Mouse (Mus musculus) heart, postnatal 0 days (tissue): ENCODE data around the gene Gpr139. TPM values are rescaled to one million over a fixed set of nuclear protein-coding genes. Genes with fewer than 3 reads are reported as not detected.
A peak's percentile ranks its signal among the peaks of the same experiment; 100 is the strongest.

Source experiments
- ATAC-seq: fragments of 200-750 bp; cut with Nextera tagmentation; 2 replicates; pipeline ENCODE4 v1.8.0; 2017; ENCODE audit warnings: low read depth, moderate number of reproducible peaks, moderate library complexity; ENCODE audit not compliant: insufficient read depth
- DNase-seq: peaks from one replicate; pipeline ENCODE4 v3.0.0-alpha.2; 2016; ENCODE audit warnings: low spot score
- H3K27ac ChIP-seq: fragments of 300-500 bp; sonication (generic); 2 replicates; pipeline ENCODE4 v1.5.1; 2014; ENCODE audit warnings: low read depth, mild to moderate bottlenecking
- H3K27me3 ChIP-seq: fragments of 300-500 bp; sonication (generic); 2 replicates; pipeline ENCODE4 v1.6.1; 2014; ENCODE audit warnings: low read length, mixed read lengths; ENCODE audit not compliant: control insufficient read depth, insufficient read depth
- H3K36me3 ChIP-seq: fragments of 300-500 bp; sonication (generic); replicated peaks from 2 replicates; pipeline ENCODE4 v1.6.1; 2014; ENCODE audit warnings: low read length, mixed read lengths; ENCODE audit not compliant: control insufficient read depth, insufficient read depth
- H3K4me1 ChIP-seq: fragments of 300-500 bp; sonication (generic); 2 replicates; pipeline ENCODE4 v1.6.1; 2014; ENCODE audit warnings: antibody characterized with exemption; ENCODE audit not compliant: control insufficient read depth, insufficient read depth
- H3K4me2 ChIP-seq: fragments of 300-500 bp; sonication (generic); 2 replicates; pipeline ENCODE4 v1.6.1; 2014; ENCODE audit warnings: low read depth, mild to moderate bottlenecking, low read length, moderate library complexity
- H3K4me3 ChIP-seq: fragments of 300-500 bp; sonication (generic); 2 replicates; pipeline ENCODE4 v1.5.1; 2014; ENCODE audit warnings: low read depth, low read length
- H3K9ac ChIP-seq: fragments of 300-500 bp; sonication (generic); replicated peaks from 2 replicates; pipeline ENCODE4 v1.6.1; 2014; ENCODE audit warnings: low read depth, low read length, mixed read lengths
- H3K9me3 ChIP-seq: fragments of 300-500 bp; sonication (generic); replicated peaks from 2 replicates; pipeline ENCODE4 v1.6.1; 2016; ENCODE audit warnings: low read length; ENCODE audit not compliant: control insufficient read depth
- CTCF ChIP-seq: IDR thresholded peaks from 2 replicates; pipeline ENCODE4 v1.5.1; 2016; ENCODE audit warnings: antibody characterized with exemption, control low read depth, low read depth
- EP300 ChIP-seq: IDR thresholded peaks from 2 replicates; pipeline ENCODE4 v1.6.1; 2016; ENCODE audit warnings: antibody characterized with exemption, low read depth
- WGBS: fragments of 180-500 bp; shearing (Covaris S2); extraction: QIAGEN DNeasy Blood & Tissue Kit; methylation state at CpG from one replicate; pipeline ENCODE4 v1.1.7; 2014; 5-methylcytosine and 5-hydroxymethylcytosine counted together
- polyA plus RNA-seq: library from polyadenylated mRNA; unstranded; fragments of >200 nt; fragmentation: Nextera tagmentation; extraction: Ambion mirVana; gene quantifications from 2 replicates; pipeline ENCODE4 v1.2.1, GENCODE M21; 2015
- total RNA-seq: library from RNA; depleted of rRNA; stranded (reverse); fragments of >200 nt; gene quantifications from 2 replicates; pipeline ENCODE4 v1.2.3, GENCODE M21; 2014; ENCODE audit warnings: low replicate concordance

Gpr139 gene
- total and polyA plus RNA-seq, 2 experiments from 2014 or later, result not detected

DNA sequence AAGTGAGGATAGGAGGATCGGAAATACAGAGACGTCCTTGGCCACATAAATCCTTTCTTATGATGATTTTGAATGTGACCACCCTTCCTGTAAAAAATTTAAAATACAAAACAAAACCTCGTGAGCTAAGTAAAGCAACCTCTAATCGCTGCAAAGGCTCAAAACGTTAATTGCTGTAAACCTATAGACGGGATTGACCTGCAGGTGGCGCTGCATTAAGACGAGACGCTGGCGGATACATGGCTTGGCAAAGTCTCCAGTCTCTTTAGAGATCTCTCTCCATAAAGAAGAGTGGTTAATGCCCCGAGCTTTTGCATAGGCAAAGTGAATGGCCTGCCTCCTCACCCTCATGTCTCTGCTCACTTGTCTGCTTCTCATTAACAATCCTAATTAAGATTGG, 2.0 kb upstream of the Gpr139 start:
- H3K36me3 ChIP-seq, result no peaks in the 10 kb centered on the region
- DNase-seq (no peak), ATAC-seq (no peak)
- H3K4me1 ChIP-seq, result peaks cover 4% of the 10 kb centered on the region; the same call in 1 of the 2 replicates
- H3K4me2 ChIP-seq, result no peak overlapping the region
- TF ChIP-seq EP300 (no peak), CTCF (peak; percentile 8; the same call in 1 of the 2 replicates)
- H3K9me3 ChIP-seq, result no peaks in the 10 kb centered on the region
- no peak overlapping the region for H3K27ac ChIP-seq
- no peak overlapping the region for H3K4me3 ChIP-seq
- peaks cover 33% of the 10 kb centered on the region for H3K27me3 ChIP-seq
- H3K9ac ChIP-seq, result no peak overlapping the region
- WGBS, result 14% methylated on average over 11 of the region's 11 CpGs

DNA sequence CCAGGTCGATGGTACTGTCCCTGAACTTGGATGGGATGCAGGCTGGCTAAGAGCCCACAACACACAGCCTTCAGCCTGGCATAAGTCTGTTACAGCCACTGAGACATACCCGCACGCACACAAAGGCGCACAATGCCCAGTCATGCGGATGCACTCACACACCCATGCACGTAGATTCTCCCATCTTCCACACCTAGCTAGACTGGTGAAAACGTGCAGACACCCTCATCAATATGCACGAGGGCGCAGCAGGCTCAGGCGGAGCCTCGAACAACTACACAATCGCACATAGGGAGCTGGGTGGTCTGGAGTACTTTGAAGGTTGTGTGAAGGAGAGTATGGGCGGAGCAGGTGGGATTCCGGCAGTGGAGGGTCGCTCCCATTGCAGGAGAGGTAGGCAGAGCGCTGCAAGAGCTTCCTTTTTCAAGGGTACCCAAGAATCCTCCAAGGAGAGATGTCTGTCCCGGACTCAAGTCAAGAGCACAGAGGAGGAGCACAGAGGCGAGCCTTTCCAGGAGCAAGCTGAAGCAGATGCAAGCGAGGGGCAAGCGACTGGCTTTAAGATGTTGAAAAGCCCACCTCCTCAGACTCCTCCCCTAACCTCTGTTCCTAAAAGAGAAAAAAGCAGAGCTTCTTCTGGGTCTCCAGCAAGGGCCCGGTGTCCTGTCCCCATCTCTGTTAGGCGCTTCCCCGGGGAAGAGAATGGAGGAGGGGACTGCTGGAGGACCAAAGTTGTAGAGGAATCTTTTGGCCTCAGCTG, 958 bp upstream of the Gpr139 start:
- Histone ChIP-seq H3K9ac (no peak overlapping the region), H3K27ac (no peak overlapping the region), H3K4me1 (peaks cover 4% of the 10 kb centered on the region; the same call in 1 of the 2 replicates), H3K4me2 (no peak overlapping the region), H3K36me3 (no peaks in the 10 kb centered on the region), H3K9me3 (no peaks in the 10 kb centered on the region), H3K4me3 (no peak overlapping the region), H3K27me3 (peaks cover 33% of the 10 kb centered on the region)
- no peak for ATAC-seq
- TF ChIP-seq CTCF (no peak), EP300 (no peak)
- WGBS, result 4% methylated on average over 23 of the region's 23 CpGs
- DNase-seq, result no peak

GRCm38 (mm10) chr7:119181053-119181452, 3.4 kb downstream of the Gpr139 start:
- Histone ChIP-seq H3K27ac (no peak overlapping the region), H3K36me3 (no peaks in the 10 kb centered on the region), H3K4me2 (no peak overlapping the region), H3K27me3 (peaks cover 28% of the 10 kb centered on the region), H3K9me3 (no peaks in the 10 kb centered on the region), H3K9ac (no peak overlapping the region), H3K4me3 (no peak overlapping the region), H3K4me1 (peaks cover 4% of the 10 kb centered on the region; the same call in 1 of the 2 replicates)
- 53% methylated on average over 4 of the region's 4 CpGs for WGBS
- no peak for ATAC-seq
- TF ChIP-seq EP300, result no peak
- TF ChIP-seq CTCF, result no peak
- DNase-seq, result no peak

DNA sequence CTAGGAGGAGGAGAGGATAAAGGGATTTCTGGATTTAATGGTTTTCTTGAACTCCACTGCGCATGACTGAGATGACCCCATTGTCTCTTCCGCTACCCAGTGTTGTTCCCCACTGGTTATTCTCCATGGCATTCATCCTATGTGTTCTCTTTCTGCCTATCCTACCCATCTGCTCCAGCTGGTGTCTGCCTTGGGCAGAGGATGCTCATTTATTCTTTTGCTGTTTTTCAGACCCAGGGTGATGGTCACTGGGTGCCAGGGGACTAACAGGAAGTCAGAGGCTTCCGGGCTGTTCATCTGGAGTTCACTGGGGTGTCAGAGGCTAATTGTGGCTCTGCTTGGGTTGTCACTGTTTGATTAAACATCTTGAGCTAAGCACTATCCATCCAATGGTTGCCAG, 24.4 kb downstream of the Gpr139 start:
- Histone ChIP-seq H3K4me3 (no peak overlapping the region), H3K4me1 (no peaks in the 10 kb centered on the region), H3K27me3 (no peaks in the 10 kb centered on the region), H3K27ac (no peak overlapping the region), H3K4me2 (no peak overlapping the region), H3K9ac (no peak overlapping the region), H3K36me3 (no peaks in the 10 kb centered on the region), H3K9me3 (no peaks in the 10 kb centered on the region)
- TF ChIP-seq CTCF, result no peak
- TF ChIP-seq EP300, result no peak
- 85% methylated on average over 3 of the region's 3 CpGs for WGBS
- ATAC-seq (no peak), DNase-seq (no peak)

GRCm38 (mm10) chr7:119111771-119112170, 72.6 kb downstream of the Gpr139 start:
- DNase-seq (no peak), ATAC-seq (no peak)
- H3K27me3 ChIP-seq, result no peaks in the 10 kb centered on the region
- 66% methylated on average over 8 of the region's 8 CpGs for WGBS
- TF ChIP-seq EP300 (no peak), CTCF (no peak)
- H3K9ac ChIP-seq, result no peak overlapping the region
- no peak overlapping the region for H3K27ac ChIP-seq
- no peaks in the 10 kb centered on the region for H3K4me1 ChIP-seq
- H3K4me3 ChIP-seq, result no peak overlapping the region
- no peaks in the 10 kb centered on the region for H3K9me3 ChIP-seq
- no peak overlapping the region for H3K4me2 ChIP-seq
- H3K36me3 ChIP-seq, result no peaks in the 10 kb centered on the region

- H3K27ac ChIP-seq, result no peak overlapping the region
- H3K9ac ChIP-seq, result no peak overlapping the region
- no peaks in the 10 kb centered on the region for H3K36me3 ChIP-seq
- ATAC-seq (no peak), DNase-seq (no peak)
- TF ChIP-seq EP300 (no peak), CTCF (no peak)
- no peak overlapping the region for H3K4me2 ChIP-seq
- H3K27me3 ChIP-seq, result no peaks in the 10 kb centered on the region
- no peaks in the 10 kb centered on the region for H3K4me1 ChIP-seq
- no peaks in the 10 kb centered on the region for H3K9me3 ChIP-seq
- 72% methylated on average over 4 of the region's 4 CpGs for WGBS
- H3K4me3 ChIP-seq, result no peak overlapping the region
These were observed 78.5 kb downstream of the Gpr139 start for GRCm38 (mm10) chr7:119105878-119106277.
